Mouse (Mus musculus) fat pad, adult 2 months (tissue): Measurements from ENCODE around the gene Osbpl8.
A peak's percentile ranks its signal among the peaks of the same experiment; 100 is the strongest.
"Not testable (repeated sequence)": the region's sequence is repeated elsewhere in the genome, so short reads cannot be mapped to it uniquely, and the experiment has no call there.

Experiments used
- DNase-seq: peaks from one replicate; pipeline ENCODE4 v3.0.0-alpha.2; 2011; ENCODE audit warnings: low read depth, low spot score; ENCODE audit errors: extremely low read depth

The Osbpl8 gene

DNA sequence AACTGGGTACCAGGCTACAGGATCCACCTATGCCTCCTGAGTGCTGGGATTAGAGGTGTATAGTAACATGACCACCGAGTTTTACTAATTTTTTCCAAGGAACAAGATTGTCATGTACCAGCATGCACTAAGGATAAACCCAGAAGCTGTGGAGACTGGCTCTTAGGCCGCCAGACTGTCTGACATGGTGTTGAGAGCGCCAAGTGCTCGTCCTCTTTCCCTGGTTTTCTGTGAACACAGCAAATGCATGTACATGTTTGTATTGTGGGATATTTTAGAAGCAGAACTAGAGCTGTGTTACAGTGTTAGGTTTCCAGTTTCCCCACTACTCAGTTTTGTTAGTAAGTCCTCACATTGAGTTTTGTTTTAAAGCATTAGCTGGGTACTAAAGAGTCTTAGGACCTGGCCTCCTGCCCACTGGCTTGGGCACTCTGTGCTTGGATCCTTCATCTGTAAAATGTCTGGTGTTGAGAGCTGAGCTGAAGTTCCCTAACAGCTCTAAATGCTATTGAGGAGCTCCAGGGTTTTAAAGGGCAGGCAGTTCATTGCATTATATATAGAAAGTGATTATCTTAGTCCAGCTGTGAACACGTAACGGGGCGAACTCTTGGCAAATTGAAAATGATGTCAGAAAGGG, 19.2 kb downstream of the Osbpl8 start:
- no peak for DNase-seq

DNA sequence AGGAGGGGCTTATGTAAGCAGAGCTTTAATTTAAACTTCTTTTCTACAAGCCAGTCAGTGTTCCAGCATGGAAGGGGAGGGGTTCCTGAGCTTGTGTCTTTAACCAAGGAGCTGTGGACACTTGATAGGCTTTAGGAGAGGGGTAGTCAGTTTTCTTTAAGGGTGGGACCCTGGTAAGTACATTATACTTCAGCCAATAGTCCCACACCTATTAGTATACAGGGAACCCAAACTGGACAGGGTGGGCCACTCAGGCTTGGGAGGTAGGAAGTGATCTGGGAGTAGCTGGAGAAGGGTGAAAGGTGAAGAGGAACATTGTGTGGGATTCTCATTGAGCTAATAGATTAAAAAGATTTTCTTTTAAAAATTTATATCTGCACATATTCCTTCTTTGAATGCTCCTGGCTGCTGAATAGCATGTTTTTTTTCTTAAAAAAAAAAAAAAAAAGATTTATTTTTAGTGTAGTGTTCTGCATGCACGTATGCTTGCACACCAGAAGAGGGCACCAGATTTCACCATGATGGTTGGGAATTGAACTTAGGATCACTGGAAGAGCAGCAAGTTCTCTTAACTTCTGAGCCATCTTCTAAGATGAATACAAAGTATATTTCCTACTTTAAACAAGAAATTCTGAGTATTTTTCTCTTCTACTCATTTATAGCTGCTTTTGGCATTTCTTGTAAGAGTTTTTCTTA, 21.2 kb downstream of the Osbpl8 start:
- DNase-seq: no peak

DNA sequence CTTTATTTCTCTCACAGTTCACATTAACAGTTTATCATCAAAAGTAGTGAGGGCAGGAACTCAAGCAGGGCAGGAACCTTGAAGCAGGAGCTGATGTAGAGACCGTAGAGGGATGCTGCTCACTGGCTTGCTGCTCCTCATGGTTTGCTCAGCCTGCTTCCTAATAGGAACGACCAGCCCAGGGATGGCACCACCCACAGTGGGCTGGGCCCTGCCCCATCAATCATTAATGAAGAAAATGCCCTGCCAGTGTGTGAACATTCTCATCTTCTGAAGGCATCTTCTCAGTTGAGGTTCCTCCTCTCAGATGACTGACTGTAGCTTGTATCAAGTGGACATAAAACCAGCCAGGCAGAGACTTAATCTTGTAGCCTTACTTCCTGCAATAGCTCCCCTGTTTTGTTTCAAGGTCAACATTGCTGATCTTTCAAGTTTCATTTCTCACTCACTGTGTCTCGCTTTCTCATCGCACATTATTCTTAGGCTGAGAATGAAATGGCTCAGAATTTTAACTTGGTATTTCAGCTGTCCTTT, 24.5 kb downstream of the Osbpl8 start:
- DNase-seq: no peak

- DNase-seq: no peak
These were observed 25.7 kb downstream of the Osbpl8 start for GRCm38 (mm10) chr10:111190110-111190795.

DNA sequence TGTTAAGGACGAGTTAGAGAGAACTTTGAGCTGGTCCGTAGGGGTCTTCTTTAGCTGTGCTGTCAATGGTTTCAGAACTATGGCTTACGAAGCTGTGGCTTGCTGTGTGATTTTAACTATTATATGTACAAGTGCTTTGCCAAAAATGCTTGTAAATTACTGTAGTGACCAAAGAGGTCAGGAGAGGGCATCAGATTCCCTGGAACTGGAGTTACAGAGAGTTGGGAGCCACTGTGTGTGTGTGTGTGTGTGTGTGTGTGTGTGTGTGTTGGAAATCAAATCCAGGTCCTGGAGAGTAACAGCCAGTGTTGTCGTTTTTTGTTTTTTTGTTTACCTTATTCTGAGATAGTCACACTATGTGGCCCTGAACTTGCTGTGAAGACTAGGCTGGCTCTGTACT, 29.0 kb downstream of the Osbpl8 start:
- DNase-seq: no peak

DNA sequence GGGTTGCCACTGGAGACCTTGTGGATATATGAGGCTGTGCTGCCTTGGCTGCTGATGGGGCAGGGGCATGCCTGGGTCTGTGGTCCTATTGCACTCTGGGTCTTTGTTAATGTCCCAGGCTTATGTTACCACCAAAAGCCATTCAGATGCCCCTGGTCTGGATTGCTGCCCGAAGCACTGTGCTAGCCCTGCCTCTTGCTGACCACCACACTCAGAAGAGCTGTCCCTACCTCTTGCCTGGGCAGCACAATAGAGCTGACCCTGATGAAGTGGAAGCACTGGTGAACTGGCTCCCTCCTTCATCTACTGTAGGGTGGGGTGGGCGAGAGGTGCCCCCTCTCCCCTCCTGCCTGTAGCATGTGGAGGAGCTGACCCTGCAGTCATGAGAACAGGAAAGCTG, 31.6 kb downstream of the Osbpl8 start:
- no peak for DNase-seq

GRCm38 (mm10) chr10:111198705-111199104, 34.2 kb downstream of the Osbpl8 start:
- not testable (repeated sequence) for DNase-seq

DNA sequence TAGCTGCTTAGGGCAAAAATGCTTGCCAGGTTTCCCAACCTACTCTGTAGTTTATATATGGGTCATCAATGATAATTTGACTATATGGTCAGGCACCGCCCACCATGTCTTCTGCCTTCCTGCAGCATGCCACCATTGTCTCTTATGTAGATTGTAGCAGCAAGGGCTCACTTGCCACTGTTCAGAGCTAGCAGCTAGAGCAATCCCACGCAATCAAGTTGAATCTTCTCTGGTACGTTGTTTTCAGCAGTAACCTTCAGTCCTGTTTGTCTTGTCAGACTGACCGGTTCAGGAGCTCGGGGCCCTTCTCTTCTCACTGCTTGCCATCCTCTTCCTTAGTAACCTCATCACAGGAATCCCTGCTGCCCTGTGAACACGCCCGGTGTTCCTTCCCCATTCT, 36.6 kb downstream of the Osbpl8 start:
- DNase-seq: no peak

DNA sequence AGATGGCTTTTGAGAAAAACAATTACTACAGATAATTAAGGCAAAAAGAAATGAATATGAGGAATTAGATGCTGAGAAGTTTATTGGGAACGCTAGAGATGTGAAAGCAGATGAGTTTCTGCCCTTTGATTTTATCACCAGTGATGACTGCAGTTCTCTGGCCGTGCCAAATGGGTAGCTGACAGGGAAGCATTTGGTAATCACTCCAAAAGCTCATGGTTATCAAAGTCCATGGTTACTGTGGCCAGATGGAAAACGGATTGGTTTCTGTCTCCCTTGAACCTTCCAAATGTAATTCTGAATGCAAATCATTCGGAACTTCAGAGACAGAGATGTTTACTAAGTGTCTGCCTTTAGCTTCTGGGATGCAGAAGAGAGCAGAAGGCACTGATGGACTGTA, 37.1 kb downstream of the Osbpl8 start:
- no peak for DNase-seq

- no peak for DNase-seq
These were observed 39.5 kb downstream of the Osbpl8 start for GRCm38 (mm10) chr10:111204089-111204488.

DNA sequence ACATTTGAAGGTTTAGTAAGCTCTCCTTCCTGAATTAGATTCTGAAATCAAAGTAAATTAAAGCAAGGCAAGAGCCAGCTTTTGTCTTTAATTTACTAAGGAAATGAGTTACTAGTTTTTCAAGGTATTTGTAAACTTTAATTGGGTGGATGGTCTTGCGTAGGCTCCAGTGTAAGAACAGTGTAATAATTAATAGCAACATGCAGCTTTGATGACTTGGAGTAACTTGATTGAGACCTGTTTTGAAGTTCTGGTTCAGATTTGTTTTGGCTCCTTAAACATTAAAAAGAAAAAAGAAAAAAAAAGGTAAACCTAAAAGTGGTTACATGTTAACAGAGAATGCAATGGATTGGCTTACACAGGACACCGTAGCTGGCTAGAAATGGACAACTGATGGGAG, 40.9 kb downstream of the Osbpl8 start:
- no peak for DNase-seq

- DNase-seq: no peak
These were observed 42.8 kb downstream of the Osbpl8 start for GRCm38 (mm10) chr10:111207386-111207785.

DNA sequence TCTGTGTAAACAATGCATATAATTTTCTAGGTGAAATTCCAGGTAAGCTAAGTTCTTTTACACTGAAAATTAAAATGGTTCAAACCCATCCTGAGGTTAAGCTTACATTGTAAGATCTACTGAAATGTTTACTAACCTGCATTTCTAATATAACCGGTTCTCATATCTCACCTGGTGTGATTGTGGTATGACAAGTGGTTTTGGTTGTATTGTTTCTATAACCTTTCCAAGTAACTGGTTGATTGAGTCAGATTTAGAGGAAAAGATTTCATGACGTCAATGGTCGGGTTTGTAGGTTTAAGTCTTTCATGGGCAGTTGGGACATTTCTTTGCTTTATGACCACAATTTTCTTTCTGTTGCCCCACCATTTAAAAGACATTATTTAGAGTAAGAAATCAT, 49.5 kb downstream of the Osbpl8 start:
- no peak for DNase-seq

DNA sequence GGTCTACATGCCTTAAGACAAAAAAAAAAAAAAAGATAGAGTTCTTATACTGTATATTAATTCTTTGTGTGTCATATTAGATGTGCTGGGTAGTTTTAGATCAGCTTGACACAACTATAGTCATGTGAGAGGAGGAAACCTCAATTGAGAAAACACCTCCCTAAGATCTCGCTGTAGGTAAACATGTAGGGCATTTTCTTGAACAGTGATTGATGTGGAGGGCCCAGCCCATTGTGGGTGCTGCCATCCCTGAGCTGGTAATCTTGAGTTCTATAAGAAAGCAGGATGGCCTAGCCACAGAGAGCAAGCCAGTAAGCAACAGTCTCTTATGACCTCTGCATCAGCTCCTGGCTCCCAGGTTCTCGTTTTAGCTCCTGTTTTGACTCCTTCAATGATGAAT, 50.1 kb downstream of the Osbpl8 start:
- no peak for DNase-seq

DNA sequence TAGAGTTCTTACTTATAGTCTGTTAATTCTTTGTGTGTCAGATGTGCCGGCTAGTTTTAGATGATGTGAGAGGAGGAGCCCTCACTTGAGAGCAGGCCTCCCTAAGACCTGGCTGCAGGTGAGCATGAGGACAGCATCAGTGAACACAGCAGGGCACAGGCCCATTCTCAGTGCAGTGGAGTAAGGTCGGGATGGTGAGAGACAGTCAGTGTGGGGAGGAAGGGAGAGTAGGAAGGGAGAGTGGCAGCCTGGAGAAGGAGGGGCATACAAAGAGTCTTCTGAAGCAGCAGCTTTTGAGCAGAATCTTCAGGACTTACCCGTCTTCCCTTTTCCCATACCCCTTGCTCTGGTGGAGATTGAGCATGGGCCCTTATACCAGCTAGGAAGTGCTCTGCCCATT, 51.0 kb downstream of the Osbpl8 start:
- DNase-seq: no peak

- DNase-seq: no peak
These were observed 51.6 kb downstream of the Osbpl8 start for GRCm38 (mm10) chr10:111216111-111216510.

GRCm38 (mm10) chr10:111222535-111222934, 58.0 kb downstream of the Osbpl8 start:
- no peak for DNase-seq

DNA sequence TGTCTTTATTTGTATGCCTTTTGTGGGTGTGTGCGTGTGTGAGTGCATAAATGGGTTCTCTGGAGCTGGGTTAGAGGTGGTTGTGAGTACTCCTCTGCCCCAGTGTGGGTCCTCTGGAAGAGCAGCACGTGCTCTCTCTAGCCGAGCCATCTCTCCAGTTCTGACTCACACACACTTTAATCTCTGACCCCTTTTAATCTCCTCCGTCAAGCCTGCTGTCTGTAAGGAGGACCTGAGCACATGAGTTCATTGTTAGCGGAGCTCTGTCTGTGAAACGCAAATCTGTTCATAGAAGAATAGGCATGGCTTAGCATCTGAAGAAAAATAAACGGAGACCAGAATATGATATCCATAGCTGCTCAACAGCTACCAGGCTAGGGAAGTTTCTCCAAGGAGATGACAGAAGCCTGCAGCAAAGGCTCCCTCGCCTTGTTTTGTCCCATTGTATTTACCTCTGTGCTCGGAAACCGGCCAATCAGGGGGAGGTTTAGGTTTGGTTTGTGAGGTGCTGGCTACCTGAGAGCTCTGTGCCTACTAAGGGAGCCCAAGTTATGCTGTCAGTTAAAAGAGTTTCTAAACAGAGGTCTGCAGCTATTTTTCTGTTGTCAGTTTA, 58.8 kb downstream of the Osbpl8 start:
- no peak for DNase-seq

GRCm38 (mm10) chr10:111224696-111225095, 60.1 kb downstream of the Osbpl8 start:
- DNase-seq: no peak

GRCm38 (mm10) chr10:111226508-111226907, 62.0 kb downstream of the Osbpl8 start:
- peak; percentile 23 for DNase-seq

DNA sequence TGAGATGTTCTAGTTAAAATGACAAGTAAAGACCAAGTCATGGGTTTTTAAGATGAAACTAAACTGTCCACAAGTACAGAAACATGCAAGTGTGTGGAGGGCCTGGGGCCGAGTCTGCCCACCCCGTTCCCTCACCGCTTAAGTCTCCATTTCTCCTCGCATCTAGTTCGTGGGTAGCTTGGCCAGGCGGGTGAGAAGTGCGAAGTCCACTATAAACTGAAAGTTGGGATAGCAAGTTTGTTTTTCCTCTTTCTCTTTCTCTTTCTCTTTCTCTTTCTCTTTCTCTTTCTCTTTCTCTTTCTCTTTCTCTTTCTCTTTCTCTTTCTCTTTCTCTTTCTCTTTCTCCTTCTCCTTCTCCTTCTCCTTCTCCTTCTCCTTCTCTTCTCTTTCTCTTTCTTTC, 67.7 kb downstream of the Osbpl8 start:
- not testable (repeated sequence) for DNase-seq
